Mouse (Mus musculus): ENCODE measurements around the gene Rom1.

The Rom1 gene

DNA sequence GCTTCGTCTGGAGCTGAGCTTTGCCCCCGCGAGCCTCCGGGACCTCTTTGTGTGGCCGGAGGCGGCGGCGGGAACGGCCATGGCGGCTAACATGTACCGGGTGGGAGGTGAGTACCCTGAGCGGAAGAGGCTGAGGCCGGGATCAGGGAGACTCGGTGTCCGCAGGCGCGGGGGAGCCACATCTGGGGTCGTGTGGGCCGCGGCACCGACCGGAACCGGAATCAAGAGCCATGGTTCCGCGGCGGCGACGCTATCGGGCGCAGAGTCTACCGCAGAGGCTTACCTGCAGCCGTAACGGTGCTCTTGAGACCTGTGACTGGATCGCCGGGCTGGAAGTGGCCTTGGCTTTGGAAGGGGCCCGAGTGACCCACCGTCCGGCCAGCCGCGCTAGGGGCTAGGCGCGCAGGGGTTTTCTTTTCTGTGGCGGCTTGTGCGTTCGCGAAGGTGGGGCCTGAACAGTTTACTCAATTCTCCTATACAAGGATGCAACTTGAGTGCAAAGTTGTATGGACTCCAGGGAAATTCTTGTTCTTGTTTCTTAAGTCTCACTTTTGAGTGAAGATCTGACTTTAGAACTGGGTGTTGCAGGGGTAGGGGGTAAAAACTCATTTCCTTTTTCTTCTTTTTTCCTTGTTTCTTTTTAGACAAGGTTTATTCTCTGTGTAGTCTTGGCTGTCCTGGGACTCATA lies 13.3 kb upstream of the Rom1 start:
- DNase-seq (ENCODE audit: low spot score in 2 of 2) = no peak

DNA sequence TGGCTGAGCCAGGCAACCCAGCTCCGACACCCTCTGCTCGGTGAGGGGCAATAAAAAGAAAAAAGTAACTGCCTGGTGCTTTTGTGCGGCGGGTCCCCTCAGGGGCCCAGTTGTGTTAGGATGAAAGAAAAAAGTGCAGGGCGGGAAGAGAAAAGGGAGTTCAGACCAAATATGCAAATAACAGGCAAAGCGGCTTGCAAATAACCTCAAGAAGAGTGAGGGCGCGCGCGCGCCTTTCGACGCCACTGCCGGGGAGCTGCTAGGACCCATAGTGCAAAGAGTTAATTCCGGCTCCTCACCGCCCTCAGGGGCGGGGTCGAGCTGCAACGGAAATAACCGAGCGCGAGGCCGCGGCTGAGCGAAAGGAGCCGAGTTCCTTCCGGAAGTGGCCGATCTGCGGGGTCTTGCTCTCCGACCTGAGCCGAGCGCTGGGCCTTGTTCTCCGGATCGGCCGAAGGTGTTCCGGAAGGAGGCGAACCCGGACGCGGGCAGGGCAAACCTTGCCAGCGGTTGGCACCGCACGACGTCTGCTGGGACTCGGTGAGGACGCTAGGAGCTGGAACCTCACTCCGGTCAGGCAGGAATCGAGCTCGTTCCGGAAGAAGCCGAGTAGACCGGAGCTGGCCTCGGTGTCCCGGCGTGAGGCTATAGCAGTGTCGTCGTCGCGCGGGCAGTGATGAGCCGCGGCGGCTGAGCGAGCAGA lies 12.5 kb upstream of the Rom1 start, which contains the start of gene Mta2:
Gene Mta2 (plus strand): TSS at position 361 of the 703 bp plus-strand sequence.
- DNase-seq (ENCODE audit: low spot score in 2 of 2) = peak; percentile 96 to 98

DNA sequence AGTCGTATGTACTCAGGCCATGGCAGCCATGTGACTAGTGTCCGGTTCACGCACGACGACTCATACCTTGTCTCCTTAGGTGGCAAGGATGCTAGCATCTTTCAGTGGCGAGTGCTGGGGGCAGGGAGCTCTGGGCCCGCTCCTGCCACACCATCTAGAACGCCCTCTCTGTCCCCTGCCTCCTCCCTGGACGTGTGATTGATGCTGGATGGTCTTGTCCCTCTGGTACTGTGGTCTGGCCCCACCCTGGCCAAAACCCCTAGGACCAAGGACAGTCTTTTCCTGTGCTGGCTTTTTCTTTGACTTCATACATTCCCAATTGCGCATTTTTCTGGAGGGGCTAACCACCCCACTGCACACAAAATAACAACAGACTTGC lies 12.0 kb upstream of the Rom1 start:
- no peak for DNase-seq (ENCODE audit: low spot score in 2 of 2)

DNA sequence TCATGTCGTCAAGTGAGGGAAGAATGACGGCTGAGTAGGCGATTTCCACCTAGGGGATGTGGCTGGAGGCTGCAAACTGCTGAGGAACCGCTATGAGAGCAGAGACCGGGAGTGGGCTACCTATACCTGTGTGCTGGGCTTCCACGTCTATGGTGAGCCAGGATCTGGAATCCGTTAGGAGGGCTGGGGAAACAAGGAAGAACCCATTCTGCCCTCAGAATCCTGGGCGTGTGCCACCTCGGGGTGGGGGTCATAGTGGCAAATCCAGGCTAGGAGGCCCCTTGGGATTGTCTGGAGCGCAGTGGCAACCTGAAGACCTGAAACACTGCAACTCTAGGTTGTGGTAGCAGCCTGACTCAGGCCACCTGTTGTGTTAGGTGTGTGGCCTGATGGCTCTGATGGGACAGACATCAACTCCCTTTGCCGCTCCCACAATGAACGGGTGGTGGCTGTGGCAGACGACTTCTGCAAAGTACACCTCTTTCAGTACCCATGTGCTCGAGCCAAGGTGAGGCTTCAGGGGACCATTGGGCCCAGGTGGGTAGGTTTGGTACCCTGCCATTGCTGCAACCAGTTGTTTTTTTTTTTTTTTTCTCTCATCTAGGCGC lies 11.5 kb upstream of the Rom1 start:
- no peak for DNase-seq (ENCODE audit: low spot score in 2 of 2)

DNA sequence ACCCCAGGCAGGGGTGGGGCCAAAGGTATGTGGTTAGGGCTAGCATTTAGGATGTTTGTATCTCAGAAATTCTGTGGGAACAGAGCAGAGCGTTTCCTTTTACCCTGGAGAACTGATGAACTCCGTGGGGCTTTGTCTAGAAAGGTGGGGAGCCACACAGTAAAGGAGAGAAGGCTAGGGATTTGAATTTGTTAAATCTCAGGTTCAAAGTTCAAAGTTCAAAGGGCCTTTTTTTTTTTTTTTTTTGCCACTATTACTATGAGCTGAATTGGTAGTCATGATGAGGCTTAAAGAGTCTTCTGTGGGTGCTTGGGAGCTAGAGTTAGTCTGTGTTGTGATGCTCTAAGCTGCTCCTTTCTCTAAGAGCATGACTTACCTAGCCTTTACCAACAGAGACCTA lies 7.6 kb upstream of the Rom1 start:
- DNase-seq (ENCODE audit: low spot score in 2 of 2) = no peak

DNA sequence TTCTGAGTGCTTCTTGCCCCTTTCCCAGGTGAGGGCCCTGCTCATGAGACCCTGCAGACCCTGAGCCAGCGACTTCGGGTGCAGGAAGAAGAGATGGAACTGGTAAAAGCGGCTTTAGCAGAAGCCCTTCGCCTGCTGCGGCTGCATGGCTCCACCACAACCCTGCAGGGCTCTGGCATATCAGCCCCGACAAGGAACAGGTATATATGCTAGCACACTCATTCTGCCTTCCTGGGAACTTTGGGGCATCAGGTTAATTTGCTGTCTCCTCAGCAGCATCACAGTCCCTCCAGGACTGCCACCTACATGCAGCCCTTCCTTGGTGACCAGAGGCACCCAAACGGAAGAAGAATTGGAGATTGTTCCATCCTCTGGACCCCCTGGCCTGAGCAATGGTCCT lies 1.6 kb upstream of the Rom1 start:
- DNase-seq (ENCODE audit: low spot score in 2 of 2) = no peak

DNA sequence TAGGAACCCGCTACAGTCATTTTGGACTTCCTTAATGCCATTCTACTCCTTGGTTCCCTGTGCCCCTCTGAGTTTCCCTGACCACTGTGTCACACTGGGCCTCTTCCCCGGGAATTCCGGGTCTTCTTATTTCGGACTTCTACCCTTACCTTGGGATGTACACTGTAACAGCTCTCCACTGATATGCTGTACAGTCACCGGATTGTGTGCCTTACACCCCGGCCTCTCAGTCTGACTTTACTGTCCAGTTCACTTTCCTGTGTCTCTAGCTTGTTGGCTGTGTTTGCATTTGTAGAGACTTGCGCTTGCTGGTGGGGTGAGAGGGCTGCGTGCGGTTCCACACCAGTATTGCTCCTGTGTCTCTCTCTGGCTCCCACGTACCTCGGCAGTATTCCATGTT lies 961 bp upstream of the Rom1 start:
- DNase-seq (ENCODE audit: low spot score in 2 of 2) = no peak

DNA sequence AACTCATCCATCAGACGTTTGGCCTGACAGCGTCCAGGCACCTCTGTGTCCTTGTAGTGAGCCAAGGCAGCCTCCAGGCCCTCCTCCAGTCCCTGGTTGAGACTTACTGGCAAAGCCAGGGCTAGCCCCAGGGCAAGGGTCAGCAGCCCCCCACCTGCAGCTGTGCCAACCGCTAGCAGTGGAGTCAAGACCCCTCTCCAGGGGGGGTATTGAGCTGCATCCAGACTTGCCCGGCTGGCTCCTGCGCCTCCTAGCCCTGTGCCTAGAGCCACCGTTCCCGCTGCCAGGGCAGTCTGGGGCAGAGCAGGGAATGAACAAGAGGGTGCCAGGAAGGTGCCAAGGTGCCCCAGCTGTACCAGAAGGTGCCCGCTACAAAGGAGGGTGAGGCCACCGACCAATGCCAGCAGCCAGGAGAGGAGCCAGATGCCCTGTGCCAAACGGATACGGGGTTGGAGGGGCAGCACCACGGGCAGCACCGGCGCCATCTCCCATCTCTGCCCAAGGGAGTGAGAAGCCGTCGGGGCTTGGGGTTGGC lies 400 bp downstream of the Rom1 start:
- DNase-seq (ENCODE audit: low spot score in 2 of 2) = no peak

DNA sequence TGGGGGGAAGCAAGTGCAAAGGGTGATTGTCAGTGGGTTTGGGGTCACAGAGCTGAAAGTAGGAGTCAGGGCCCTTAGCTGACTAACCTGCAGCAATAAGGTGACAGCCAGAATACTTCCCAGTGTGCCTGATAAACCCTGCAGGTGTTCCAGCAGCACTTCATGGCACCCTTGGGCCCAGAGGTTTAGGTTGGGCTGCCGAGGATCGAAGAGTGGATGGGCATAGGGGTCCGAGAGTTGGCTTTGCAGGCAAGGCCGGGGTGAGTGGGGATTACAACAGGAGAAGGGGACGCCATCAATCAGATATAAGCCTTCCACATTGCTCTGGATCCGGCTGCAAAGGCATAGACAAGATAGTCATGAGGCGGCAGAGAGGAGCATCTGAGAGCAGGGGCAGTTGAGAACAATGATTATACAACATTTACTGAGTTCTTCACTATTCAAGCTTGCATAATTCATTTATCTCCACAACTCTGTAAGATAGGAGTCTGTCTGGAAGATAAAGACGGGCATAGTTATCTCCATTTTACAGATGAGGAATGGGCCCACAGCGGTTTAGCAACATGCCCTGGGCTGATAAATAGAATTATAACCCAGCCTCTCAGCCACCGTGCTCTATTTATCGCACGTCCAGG lies 1.1 kb downstream of the Rom1 start:
- no peak for DNase-seq (ENCODE audit: low spot score in 2 of 2)

DNA sequence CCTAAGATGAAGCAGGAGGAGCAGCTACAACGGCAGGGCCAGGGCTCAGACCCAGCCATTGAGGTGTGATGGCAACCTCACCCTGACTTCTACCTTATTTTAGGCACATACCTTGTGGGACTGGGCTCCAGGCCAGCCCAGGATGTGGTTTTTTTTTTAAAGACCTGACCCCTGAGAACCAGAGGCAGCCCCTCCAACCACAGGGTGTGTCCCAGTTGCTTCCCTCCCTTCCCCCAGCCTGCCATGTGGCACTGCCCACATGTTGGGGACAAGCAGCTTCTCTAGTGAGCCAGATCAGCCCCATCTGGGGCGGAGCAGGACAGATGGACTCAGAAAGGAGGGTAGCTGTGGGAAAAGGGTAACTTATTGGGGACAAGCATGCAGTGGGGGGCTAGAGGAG lies 2.4 kb downstream of the Rom1 start:
- no peak for DNase-seq (ENCODE audit: low spot score in 2 of 2)

DNA sequence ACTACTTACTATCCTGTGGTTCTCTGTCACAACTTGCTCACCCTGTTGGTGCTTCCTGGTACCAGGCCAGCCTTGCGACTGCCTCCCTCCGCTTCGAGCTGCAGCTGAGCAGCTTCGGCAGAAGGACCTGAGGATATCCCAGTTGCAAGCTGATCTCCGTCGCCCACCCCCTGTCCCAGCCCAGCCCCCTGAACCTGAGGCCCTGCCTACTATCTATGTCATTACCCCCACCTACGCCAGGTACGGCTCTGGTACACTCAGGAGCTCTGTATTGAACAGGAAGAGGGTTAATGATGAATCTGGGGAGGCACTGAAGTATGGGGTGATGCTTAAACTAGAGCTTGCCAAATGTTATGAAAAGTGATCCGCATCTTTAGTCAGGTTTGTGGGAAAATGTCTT lies 7.4 kb downstream of the Rom1 start:
- DNase-seq (ENCODE audit: low spot score in 2 of 2) = no peak

DNA sequence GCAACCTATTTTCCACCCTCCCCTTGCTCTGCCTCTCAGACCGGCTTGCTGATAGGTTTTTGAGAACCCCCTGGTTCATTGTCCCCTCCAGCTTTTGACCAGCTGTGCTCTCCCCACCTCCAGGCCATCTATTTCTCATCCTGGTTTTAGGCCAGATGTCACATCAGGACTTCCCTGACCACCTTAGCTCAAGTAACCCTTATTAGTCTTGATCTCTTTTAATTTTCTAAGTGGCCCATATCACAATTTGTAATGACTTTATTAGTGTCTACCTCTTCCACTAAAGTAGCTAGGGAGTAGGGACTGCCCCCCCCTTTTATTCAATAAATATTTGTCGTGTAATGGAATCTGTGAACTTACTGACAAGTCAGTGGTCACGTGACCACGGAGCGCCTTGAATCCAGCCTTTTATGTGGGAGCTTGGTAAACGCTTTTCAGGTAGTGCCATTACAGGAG lies 8.3 kb downstream of the Rom1 start:
- DNase-seq (ENCODE audit: low spot score in 2 of 2) = no peak

DNA sequence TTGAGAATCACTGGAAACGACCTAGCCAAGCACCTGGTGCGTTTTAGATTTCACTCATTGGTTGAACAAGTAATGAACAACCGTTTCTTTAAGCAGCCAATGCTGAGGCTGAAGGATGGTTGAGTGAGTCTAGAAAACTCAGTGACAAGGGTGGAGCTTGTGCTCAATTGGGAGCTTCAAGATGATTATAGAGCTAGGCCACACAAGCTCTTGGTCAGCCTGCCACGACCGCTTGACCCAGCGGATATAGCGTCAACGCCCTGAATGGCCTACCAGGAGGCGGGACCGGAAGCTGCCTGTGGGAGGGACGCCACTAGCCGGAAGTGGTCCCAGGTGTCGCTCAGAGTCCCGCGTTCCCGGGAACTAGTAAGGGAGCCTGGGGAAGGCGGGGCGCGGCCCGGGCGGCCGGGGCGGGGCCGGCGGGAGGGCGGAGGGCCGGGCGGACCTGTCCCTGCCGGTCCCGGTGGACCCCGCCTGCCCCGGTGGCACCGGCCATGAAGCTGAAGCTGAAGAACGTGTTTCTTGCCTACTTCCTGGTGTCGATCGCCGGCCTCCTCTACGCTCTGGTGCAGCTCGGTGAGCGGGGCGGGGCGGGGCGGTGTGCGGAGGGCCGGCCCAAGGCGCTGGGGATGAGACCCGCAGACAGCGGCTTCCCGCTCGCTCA lies 9.0 kb downstream of the Rom1 start, which contains the start of gene B3gat3:
Gene B3gat3 (plus strand): TSS at position 302 of the 664 bp plus-strand sequence.
- peak; percentile 93 to 94 for DNase-seq (ENCODE audit: low spot score in 2 of 2)

DNA sequence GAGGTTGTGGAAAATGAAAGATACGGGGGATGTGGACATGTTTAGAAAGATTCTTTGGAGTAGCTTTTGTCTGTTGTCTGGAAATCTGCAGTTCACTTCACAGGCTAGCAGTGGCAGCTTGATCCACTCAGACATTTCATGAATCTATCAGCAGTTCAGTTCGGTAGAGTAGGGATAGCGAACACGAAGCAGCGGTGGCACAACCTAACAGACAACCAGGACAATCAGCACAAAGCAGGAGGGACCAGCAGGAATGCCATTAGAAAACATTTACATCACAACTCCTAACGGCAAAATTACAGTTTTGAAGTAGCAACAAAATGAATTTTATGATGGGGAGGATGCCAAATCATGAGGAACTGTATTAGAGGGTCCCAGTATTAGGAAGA lies 9.5 kb downstream of the Rom1 start:
- peak in 1 of 2 experiments; percentile 19 for DNase-seq (ENCODE audit: low spot score in 2 of 2)

DNA sequence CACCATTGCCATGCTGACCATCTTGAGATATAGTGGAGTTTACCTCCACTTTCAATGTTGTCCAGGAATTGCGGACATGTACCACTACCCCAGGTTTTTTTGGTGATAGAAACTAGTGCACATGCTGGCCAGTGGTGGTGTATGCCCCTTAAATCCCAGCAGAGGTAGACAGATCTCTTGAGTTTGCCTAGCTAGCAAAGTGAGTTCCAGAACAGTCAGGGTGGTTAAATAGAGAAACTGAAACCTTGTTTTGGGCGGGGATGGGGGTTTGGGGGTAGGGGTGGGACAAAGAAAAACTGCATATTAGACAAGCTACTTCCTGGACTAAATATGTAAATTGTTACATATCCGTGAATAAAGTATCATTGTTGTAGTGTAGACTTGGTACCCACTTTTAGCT lies 10.2 kb downstream of the Rom1 start:
- DNase-seq (ENCODE audit: low spot score in 2 of 2) = no peak

DNA sequence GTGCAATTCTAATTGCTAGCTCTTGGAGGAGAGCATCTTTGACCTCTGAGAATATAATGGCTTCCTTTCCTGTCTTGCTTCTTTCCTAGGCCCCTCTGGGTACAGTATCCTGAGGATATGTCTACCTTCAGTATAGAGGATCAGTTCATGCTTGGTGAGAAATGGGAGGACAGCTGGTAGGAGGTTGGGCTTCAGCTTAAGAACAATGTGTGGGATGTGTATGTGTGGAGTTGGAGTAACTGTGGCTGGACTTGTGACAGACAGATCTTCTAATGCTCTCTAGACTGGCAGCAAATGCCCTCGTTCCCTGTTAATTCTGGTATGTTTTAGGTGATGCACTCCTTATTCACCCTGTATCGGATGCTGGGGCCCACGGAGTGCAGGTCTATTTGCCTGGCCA lies 14.9 kb downstream of the Rom1 start:
- DNase-seq (ENCODE audit: low spot score in 2 of 2) = peak in 1 of 2 experiments; percentile 26

DNA sequence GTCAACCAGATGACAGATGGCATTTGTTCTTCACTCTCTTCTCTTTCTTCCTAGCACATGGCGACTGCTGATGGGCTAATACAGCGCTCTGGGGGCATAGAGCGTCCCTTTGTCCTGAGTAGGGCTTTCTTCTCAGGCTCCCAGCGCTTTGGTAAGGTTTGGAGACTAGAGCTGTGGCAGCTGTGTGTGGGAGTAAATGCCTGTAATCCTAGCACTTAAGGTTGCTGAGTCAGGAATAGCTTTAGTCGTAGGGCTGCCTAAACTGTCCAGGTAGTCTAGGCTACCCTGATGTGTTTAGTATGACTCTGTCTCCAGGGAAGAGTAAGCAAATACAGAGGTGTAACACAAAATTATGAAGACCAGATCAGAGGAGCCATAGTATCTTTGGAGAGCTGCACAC lies 17.3 kb downstream of the Rom1 start:
- no peak for DNase-seq (ENCODE audit: low spot score in 2 of 2)

DNA sequence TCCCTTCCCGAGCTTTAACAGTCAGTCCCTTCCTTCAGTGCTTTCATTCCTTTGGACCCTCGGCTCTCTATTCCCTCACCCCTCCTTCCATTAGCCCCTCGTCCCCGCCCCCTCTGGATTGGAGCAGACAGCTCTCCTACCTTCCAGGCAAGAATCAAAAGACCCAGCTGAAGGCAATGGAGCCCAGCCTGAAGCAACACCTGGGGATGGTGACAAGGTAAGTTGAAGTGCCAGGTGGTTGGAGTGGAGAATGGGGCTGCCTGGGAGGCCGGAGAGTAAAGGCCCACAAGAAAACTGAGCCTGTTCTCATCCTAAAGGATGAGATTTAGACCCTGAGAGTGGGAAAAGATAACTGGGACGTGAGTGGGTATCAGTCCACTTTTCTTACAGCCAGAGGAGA lies 20.6 kb downstream of the Rom1 start:
- peak in 1 of 2 experiments; percentile 54 for DNase-seq (ENCODE audit: low spot score in 2 of 2)

DNA sequence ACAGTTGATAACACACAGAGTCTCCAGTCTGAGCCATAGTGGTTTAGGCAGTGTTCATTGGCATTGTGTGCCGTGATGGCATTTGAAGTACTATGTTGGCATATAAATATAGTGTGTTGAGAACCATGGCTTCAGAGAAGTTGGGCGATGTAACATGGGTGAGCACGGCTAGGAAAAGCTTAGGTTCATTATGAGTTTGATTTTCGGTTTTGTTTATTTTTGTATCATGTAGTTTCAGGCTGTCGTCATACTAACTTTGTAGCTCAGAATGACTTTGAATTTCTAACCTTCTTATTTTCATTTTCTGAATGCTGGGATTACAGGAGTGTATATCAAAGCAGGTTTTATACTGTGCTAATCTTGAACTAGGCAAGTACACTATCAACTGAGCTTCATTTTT lies 25.7 kb downstream of the Rom1 start:
- DNase-seq (ENCODE audit: low spot score in 2 of 2) = no peak

DNA sequence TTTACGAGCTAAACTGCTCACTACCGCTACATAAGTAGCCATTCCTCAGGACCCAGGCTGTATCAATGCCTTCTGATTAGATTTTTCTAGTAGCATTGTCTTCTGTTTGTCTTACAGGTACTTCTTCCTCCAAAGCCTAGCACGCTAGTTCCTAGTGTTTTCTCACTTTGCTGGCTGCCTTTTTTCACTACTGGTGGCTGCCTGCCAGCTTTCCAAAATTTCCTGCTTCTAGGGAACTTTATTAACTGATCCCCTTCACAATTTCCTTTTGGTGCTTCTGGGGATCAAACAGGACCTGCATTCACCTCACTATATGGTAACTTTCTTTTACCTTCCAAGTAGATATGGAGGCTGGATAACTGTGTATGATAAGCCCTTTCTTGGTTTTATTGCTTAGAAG lies 30.1 kb downstream of the Rom1 start:
- DNase-seq (ENCODE audit: low spot score in 2 of 2) = no peak

DNA sequence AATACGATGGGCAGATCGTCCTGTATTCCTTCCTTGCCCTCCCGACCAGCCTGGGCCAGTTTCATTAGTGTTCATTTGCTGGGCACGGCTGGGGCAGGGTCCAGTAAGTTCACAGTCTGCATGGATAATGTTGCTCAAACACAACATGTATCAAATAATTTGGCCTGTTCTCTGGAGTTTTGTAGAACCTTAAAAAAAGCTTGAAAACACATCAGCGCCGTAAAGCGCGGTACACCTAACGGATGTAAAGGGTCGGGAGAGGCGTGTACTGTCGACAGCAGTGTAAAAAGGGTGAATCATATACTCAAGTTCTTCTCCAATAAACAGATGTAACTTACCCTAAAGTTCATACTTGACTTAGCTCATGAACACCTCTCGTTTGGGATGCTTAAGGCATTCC lies 30.6 kb downstream of the Rom1 start:
- no peak for DNase-seq (ENCODE audit: low spot score in 2 of 2)
